Mouse (Mus musculus): ENCODE results near the gene Tceanc. TPM values are rescaled to one million over a fixed set of nuclear protein-coding genes. Genes with fewer than 3 reads are reported as not detected.

The Tceanc gene
- total and polyA plus RNA-seq, 3 experiments = 3.6 to 5.7 TPM; not detected in 1

DNA sequence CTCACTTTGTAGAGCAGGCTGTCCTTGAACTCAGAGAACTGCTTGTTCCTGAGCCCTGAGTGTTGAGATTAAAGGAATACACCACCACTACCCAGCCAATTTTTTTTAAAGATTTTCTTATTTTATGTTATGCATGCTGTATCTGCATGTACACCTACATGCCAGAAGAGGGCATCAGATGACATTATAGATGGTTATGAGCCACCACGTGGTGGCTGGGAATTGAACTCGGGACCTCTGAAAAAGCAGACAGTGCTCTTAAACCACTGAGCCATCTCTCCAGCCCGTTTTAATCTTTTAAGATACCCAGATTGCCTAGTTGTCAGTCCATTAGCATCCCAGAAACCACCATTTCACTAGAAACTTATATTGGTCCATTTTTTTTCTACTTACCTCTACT lies 64.0 kb downstream of the Tceanc start (continued):
- no peak for TF ChIP-seq KAT2A (conservative IDR thresholded peaks at IDR 0.05; ENCODE audit: low read depth, low read length)

DNA sequence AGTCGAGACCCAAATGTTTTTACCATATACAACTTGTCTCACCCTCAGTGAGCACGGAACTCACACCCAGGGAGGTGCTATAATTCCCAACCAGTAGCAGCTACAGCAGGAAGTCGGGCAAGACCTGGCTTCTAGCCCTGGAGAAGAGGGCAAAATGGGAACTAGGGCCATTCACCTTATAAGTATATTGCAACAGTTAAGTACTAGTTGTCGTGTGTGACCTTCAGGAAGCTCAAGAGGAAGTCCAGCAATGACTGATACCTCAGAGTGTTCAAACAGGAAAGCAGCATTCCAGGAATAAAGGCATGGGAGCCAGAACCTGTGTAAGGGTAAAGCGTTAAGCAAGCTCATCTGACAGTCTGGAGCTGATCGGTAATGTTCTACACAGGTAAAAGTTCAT lies 64.8 kb downstream of the Tceanc start:
- Histone ChIP-seq H3K9ac (ENCODE audit: control insufficient read depth, low read depth, low read length, poor library complexity, severe bottlenecking) (no peak overlapping the region), H3K36me3 (ENCODE audit: control insufficient read depth in 1 of 2, insufficient read depth in 2 of 2, low read length in 2 of 2) (peaks cover 0 to 4% of the 10 kb centered on the region in 2 experiments; a peak in 2 of 4 replicates), H3K79me2 (ENCODE audit: control insufficient read depth, insufficient read depth, low read length, poor library complexity) (no peaks in the 10 kb centered on the region), H3K9me3 (replicated peaks; ENCODE audit: insufficient read depth, low read length) (no peaks in the 10 kb centered on the region), H3K27ac (ENCODE audit: control insufficient read depth, low read depth, low read length) (no peak overlapping the region), H3K4me3 (ENCODE audit: control insufficient read depth in 1 of 2, insufficient read depth in 1 of 2, low read depth in 2 of 2, low read length in 2 of 2) (no peak overlapping the region), H3K27me3 (ENCODE audit: control insufficient read depth in 1 of 2, insufficient read depth in 2 of 2, low read length in 2 of 2) (no peaks in the 10 kb centered on the region), H3K4me1 (ENCODE audit: control insufficient read depth in 1 of 2, insufficient read depth in 2 of 2, low read length in 2 of 2) (no peaks in the 10 kb centered on the region)
- DNase-seq (ENCODE audit: low read depth, low spot score) = no peak
- TF ChIP-seq POLR2AphosphoS2 (IDR thresholded peaks at IDR 0.05; ENCODE audit: low read length) = no peak; the same call in 1 of the 2 replicates
- TF ChIP-seq MAX (IDR thresholded peaks at IDR 0.05; ENCODE audit: low read length) = no peak
- no peak for TF ChIP-seq NELFE (IDR thresholded peaks at IDR 0.05; ENCODE audit: low read depth, low read length)
- no peak for TF ChIP-seq TAL1 (IDR thresholded peaks at IDR 0.05; ENCODE audit: low read length)
- TF ChIP-seq ZC3H11A (IDR thresholded peaks at IDR 0.05; ENCODE audit: low read depth, low read length) = no peak
- TF ChIP-seq POLR2AphosphoS5 (IDR thresholded peaks at IDR 0.05; ENCODE audit: borderline replicate concordance, low read depth, low read length) = no peak
- no peak for TF ChIP-seq MAZ (IDR thresholded peaks at IDR 0.05; ENCODE audit: low read depth, low read length)
- TF ChIP-seq TBP (IDR thresholded peaks at IDR 0.05; ENCODE audit: low read depth, low read length) = no peak
- no peak for TF ChIP-seq ZNF384 (IDR thresholded peaks at IDR 0.05; ENCODE audit: low read depth, low read length)
- TF ChIP-seq USF2 (IDR thresholded peaks at IDR 0.05; ENCODE audit: borderline replicate concordance in 1 of 2, insufficient read depth in 1 of 2, low read depth in 1 of 2, low read length in 2 of 2) = no peak
- TF ChIP-seq JUND (IDR thresholded peaks at IDR 0.05; ENCODE audit: low read depth, low read length) = no peak
- no peak for TF ChIP-seq UBTF (IDR thresholded peaks at IDR 0.05; ENCODE audit: borderline replicate concordance, insufficient read depth, low read depth, low read length)
- no peak for TF ChIP-seq CTCF (IDR thresholded peaks at IDR 0.05 in 2 of 3, conservative IDR thresholded peaks at IDR 0.05 in 1 of 3; ENCODE audit: control insufficient read depth in 1 of 3, insufficient read depth in 1 of 3, low read depth in 2 of 3, low read length in 3 of 3, poor library complexity in 1 of 3, severe bottlenecking in 1 of 3)
- no peak for TF ChIP-seq RAD21 (IDR thresholded peaks at IDR 0.05; ENCODE audit: low read depth, low read length)
- TF ChIP-seq E2F4 (IDR thresholded peaks at IDR 0.05; ENCODE audit: borderline replicate concordance, low read depth, low read length) = no peak
- TF ChIP-seq RCOR1 (IDR thresholded peaks at IDR 0.05; ENCODE audit: low read depth, low read length) = no peak
- TF ChIP-seq POLR2A (IDR thresholded peaks at IDR 0.05; ENCODE audit: control insufficient read depth in 1 of 2, insufficient read depth in 1 of 2, low read depth in 1 of 2, low read length in 2 of 2, poor library complexity in 1 of 2) = no peak
- no peak for TF ChIP-seq SMC3 (IDR thresholded peaks at IDR 0.05; ENCODE audit: low read depth, low read length)
- no peak for TF ChIP-seq ELF1 (IDR thresholded peaks at IDR 0.05; ENCODE audit: low read depth, low read length)

Other genes with a start within 250 kb of the Tceanc start
- gene Trappc2, start 78.0 kb downstream of the Tceanc start, total RNA-seq (2012; rRNA removed) = 15.6 and 17.8 TPM in 2 replicates
- 10 to 100 TPM in 1 of 2 experiments, not detected in 1; 12.5 TPM for gene Trappc2, start 78.0 kb downstream of the Tceanc start, polyA plus RNA-seq (2012; ENCODE audit: insufficient read depth in 1 of 2, insufficient read length in 2 of 2, low read depth in 1 of 2, low replicate concordance in 2 of 2, missing spikeins in 1 of 2)
- gene Ofd1, start 77.9 kb downstream of the Tceanc start, total RNA-seq (2012; rRNA removed) = 43.8 and 44.4 TPM in 2 replicates
- 10 to 100 TPM; 39.1 to 65.0 TPM for gene Ofd1, start 77.9 kb downstream of the Tceanc start, polyA plus RNA-seq (2012; ENCODE audit: insufficient read depth in 1 of 2, insufficient read length in 2 of 2, low read depth in 1 of 2, low replicate concordance in 2 of 2, missing spikeins in 1 of 2)
- 32.3 and 38.2 TPM in 2 replicates for gene Rab9, start 38.7 kb downstream of the Tceanc start, total RNA-seq (2012; rRNA removed)
- 100 to 1,000 TPM in 1 of 2 experiments, 10 to 100 TPM in 1; 50.0 to 136 TPM for gene Rab9, start 38.7 kb downstream of the Tceanc start, polyA plus RNA-seq (2012; ENCODE audit: insufficient read depth in 1 of 2, insufficient read length in 2 of 2, low read depth in 1 of 2, low replicate concordance in 2 of 2, missing spikeins in 1 of 2)
- gene Egfl6, start 67.2 kb upstream of the Tceanc start, total RNA-seq (2012; rRNA removed) = not detected in 2 replicates
- gene Egfl6, start 67.2 kb upstream of the Tceanc start, polyA plus RNA-seq (2012; ENCODE audit: insufficient read depth in 1 of 2, insufficient read length in 2 of 2, low read depth in 1 of 2, low replicate concordance in 2 of 2, missing spikeins in 1 of 2) = under 1 TPM in 1 of 2 experiments, not detected in 1; 0.28 TPM